Mouse (Mus musculus): Measurements from ENCODE around the gene Sardh. TPM values are rescaled to one million over a fixed set of nuclear protein-coding genes. Genes with fewer than 3 reads are reported as not detected.

Gene Sardh
- polyA plus RNA-seq, 1 experiment from 2014 or later = 5.1 TPM

- Histone ChIP-seq H3K27ac (no peak overlapping the region), H3K36me3 (peaks cover 53% of the 10 kb centered on the region), H3K4me3 (no peak overlapping the region), H3K4me2 (no peak overlapping the region), H3K4me1 (no peaks in the 10 kb centered on the region), H3K9ac (no peak overlapping the region), H3K27me3 (no peaks in the 10 kb centered on the region), H3K9me3 (no peaks in the 10 kb centered on the region)
- WGBS = 93% methylated on average over 4 of the region's 4 CpGs
- ATAC-seq (ENCODE audit: insufficient number of reproducible peaks, insufficient read depth, low FRiP score, low TSS enrichment, low read depth) = no peak
Observed at GRCm38 (mm10) chr2:27262984-27263383, 14.8 kb upstream of the Sardh start.

- Histone ChIP-seq H3K27ac (no peak overlapping the region), H3K27me3 (no peaks in the 10 kb centered on the region), H3K36me3 (no peaks in the 10 kb centered on the region), H3K4me2 (no peak overlapping the region), H3K4me1 (peaks cover 13% of the 10 kb centered on the region), H3K9me3 (no peaks in the 10 kb centered on the region), H3K4me3 (no peak overlapping the region), H3K9ac (no peak overlapping the region)
- no peak for ATAC-seq (ENCODE audit: insufficient number of reproducible peaks, insufficient read depth, low FRiP score, low TSS enrichment, low read depth)
Observed at GRCm38 (mm10) chr2:27251434-27251833, 3.3 kb upstream of the Sardh start.

- 46% methylated on average over 2 of the region's 2 CpGs for WGBS
- Histone ChIP-seq H3K9me3 (no peaks in the 10 kb centered on the region), H3K9ac (no peak overlapping the region), H3K36me3 (no peaks in the 10 kb centered on the region), H3K4me2 (peak overlapping the region; percentile 33), H3K4me3 (no peak overlapping the region), H3K27me3 (no peaks in the 10 kb centered on the region), H3K4me1 (peaks cover 13% of the 10 kb centered on the region), H3K27ac (0 out of 2 replicates have a peak overlapping the region, but pooled peaks have one; percentile 7)
- no peak for ATAC-seq (ENCODE audit: insufficient number of reproducible peaks, insufficient read depth, low FRiP score, low TSS enrichment, low read depth)
Observed at GRCm38 (mm10) chr2:27247487-27247863, 662 bp downstream of the Sardh start.

- 42% methylated on average over 7 of the region's 7 CpGs for WGBS
- peak overlapping the region; percentile 33 for H3K4me2 ChIP-seq
- H3K27ac ChIP-seq = 0 out of 2 replicates have a peak overlapping the region, but pooled peaks have one; percentile 28
Observed at GRCm38 (mm10) chr2:27246712-27247486, 1.2 kb downstream of the Sardh start.

GRCm38 (mm10) chr2:27245947-27246346 is 2.2 kb downstream of the Sardh start:
- Histone ChIP-seq H3K27ac (no peak overlapping the region), H3K4me1 (peaks cover 13% of the 10 kb centered on the region), H3K4me2 (no peak overlapping the region), H3K9me3 (no peaks in the 10 kb centered on the region), H3K9ac (0 out of 2 replicates have a peak overlapping the region, but pooled peaks have one; percentile 27), H3K27me3 (no peaks in the 10 kb centered on the region), H3K36me3 (no peaks in the 10 kb centered on the region), H3K4me3 (no peak overlapping the region)
- WGBS = 61% methylated on average over 7 of the region's 7 CpGs
- ATAC-seq (ENCODE audit: insufficient number of reproducible peaks, insufficient read depth, low FRiP score, low TSS enrichment, low read depth) = no peak

More at GRCm38 (mm10) chr2:27246712-27247486, 1.2 kb downstream of the Sardh start:
- H3K36me3 ChIP-seq = no peaks in the 10 kb centered on the region
- no peaks in the 10 kb centered on the region for H3K9me3 ChIP-seq
- peaks cover 13% of the 10 kb centered on the region for H3K4me1 ChIP-seq
- peak; percentile 67 for ATAC-seq (ENCODE audit: insufficient number of reproducible peaks, insufficient read depth, low FRiP score, low TSS enrichment, low read depth)
- no peaks in the 10 kb centered on the region for H3K27me3 ChIP-seq
- H3K4me3 ChIP-seq = no peak overlapping the region
- 0 out of 2 replicates have a peak overlapping the region, but pooled peaks have one; percentile 27 for H3K9ac ChIP-seq

GRCm38 (mm10) chr2:27237342-27237741 is 10.8 kb downstream of the Sardh start:
- 22% methylated on average over 4 of the region's 4 CpGs for WGBS
- H3K36me3 ChIP-seq = no peaks in the 10 kb centered on the region
- H3K27ac ChIP-seq = no peak overlapping the region
- no peak overlapping the region for H3K9ac ChIP-seq
- ATAC-seq (ENCODE audit: insufficient number of reproducible peaks, insufficient read depth, low FRiP score, low TSS enrichment, low read depth) = no peak
- peaks cover 4% of the 10 kb centered on the region; the same call in 1 of the 2 replicates for H3K4me1 ChIP-seq
- no peaks in the 10 kb centered on the region for H3K9me3 ChIP-seq
- H3K4me3 ChIP-seq = no peak overlapping the region
- H3K4me2 ChIP-seq = no peak overlapping the region
- no peaks in the 10 kb centered on the region for H3K27me3 ChIP-seq

GRCm38 (mm10) chr2:27235729-27236128 is 12.4 kb downstream of the Sardh start:
- H3K4me3 ChIP-seq = no peak overlapping the region
- H3K27me3 ChIP-seq = no peaks in the 10 kb centered on the region
- H3K36me3 ChIP-seq = no peaks in the 10 kb centered on the region
- no peaks in the 10 kb centered on the region for H3K9me3 ChIP-seq
- no peak overlapping the region for H3K27ac ChIP-seq
- WGBS = 9% methylated on average over 3 of the region's 3 CpGs
- ATAC-seq (ENCODE audit: insufficient number of reproducible peaks, insufficient read depth, low FRiP score, low TSS enrichment, low read depth) = no peak
- no peak overlapping the region for H3K4me2 ChIP-seq
- no peak overlapping the region for H3K9ac ChIP-seq
- H3K4me1 ChIP-seq = peaks cover 7% of the 10 kb centered on the region; the same call in 1 of the 2 replicates

GRCm38 (mm10) chr2:27232376-27232775 is 15.8 kb downstream of the Sardh start:
- Histone ChIP-seq H3K27me3 (no peaks in the 10 kb centered on the region), H3K9me3 (no peaks in the 10 kb centered on the region), H3K9ac (no peak overlapping the region), H3K4me1 (peaks cover 7% of the 10 kb centered on the region; the same call in 1 of the 2 replicates), H3K4me2 (no peak overlapping the region), H3K27ac (no peak overlapping the region), H3K4me3 (no peak overlapping the region), H3K36me3 (no peaks in the 10 kb centered on the region)
- WGBS = 29% methylated on average over 7 of the region's 7 CpGs
- ATAC-seq (ENCODE audit: insufficient number of reproducible peaks, insufficient read depth, low FRiP score, low TSS enrichment, low read depth) = no peak

GRCm38 (mm10) chr2:27229481-27230105 is 18.5 kb downstream of the Sardh start:
- no peak overlapping the region for H3K9ac ChIP-seq
- no peaks in the 10 kb centered on the region for H3K36me3 ChIP-seq
- H3K9me3 ChIP-seq = no peaks in the 10 kb centered on the region
- 94% methylated on average over 2 of the region's 2 CpGs for WGBS
- H3K27ac ChIP-seq = no peak overlapping the region
- H3K4me2 ChIP-seq = no peak overlapping the region
- no peaks in the 10 kb centered on the region for H3K27me3 ChIP-seq
- no peak overlapping the region for H3K4me3 ChIP-seq
- no peak for ATAC-seq (ENCODE audit: insufficient number of reproducible peaks, insufficient read depth, low FRiP score, low TSS enrichment, low read depth)
- peaks cover 13% of the 10 kb centered on the region for H3K4me1 ChIP-seq

GRCm38 (mm10) chr2:27228809-27229480 is 19.2 kb downstream of the Sardh start:
- WGBS = 75% methylated on average over 5 of the region's 5 CpGs
- Histone ChIP-seq H3K4me1 (peaks cover 13% of the 10 kb centered on the region), H3K9me3 (no peaks in the 10 kb centered on the region), H3K4me3 (no peak overlapping the region), H3K27me3 (no peaks in the 10 kb centered on the region), H3K9ac (no peak overlapping the region), H3K36me3 (no peaks in the 10 kb centered on the region), H3K27ac (no peak overlapping the region), H3K4me2 (no peak overlapping the region)
- ATAC-seq (ENCODE audit: insufficient number of reproducible peaks, insufficient read depth, low FRiP score, low TSS enrichment, low read depth) = no peak

- Histone ChIP-seq H3K27ac (no peak overlapping the region), H3K9ac (no peak overlapping the region), H3K9me3 (no peaks in the 10 kb centered on the region), H3K4me2 (no peak overlapping the region), H3K4me1 (peaks cover 6% of the 10 kb centered on the region), H3K36me3 (no peaks in the 10 kb centered on the region), H3K4me3 (no peak overlapping the region), H3K27me3 (no peaks in the 10 kb centered on the region)
- WGBS = 62% methylated on average over 7 of the region's 7 CpGs
- ATAC-seq (ENCODE audit: insufficient number of reproducible peaks, insufficient read depth, low FRiP score, low TSS enrichment, low read depth) = no peak
Observed at GRCm38 (mm10) chr2:27226572-27226971, 21.6 kb downstream of the Sardh start.

All from embryonic facial prominence, embryonic 13.5 days (tissue).